Mouse (Mus musculus): ENCODE measurements around the gene Siglecg.

DNA sequence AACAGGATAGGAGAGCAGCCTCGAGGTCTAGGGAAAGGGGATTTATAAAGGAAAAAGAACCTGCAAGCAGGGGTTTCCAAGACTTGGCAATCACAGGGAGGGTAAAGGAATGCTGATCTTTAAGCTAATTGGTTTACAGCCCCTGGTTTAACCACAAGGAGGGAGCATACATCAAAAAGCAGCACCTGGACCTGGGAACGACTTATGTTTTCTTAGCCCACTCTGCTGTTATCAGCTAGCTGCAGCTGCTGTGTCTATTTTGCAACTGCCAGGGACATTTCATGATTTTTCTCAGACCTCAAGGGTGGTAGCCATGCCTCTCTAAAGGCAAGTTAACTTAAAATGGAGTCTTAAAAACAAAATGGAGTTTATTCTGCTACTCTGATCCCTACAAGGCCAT is 5.3 kb upstream of the Siglecg start:
- TF ChIP-seq CTCF (IDR thresholded peaks at IDR 0.05; ENCODE audit: extremely low read depth, insufficient read length, insufficient replicate concordance, low read depth, low read length) (no peak), POLR2A (IDR thresholded peaks at IDR 0.05; ENCODE audit: low read depth, low read length) (no peak)
